Mouse (Mus musculus) myocyte (in vitro differentiated cells): ENCODE data around the gene Ptdss2. TPM values are rescaled to one million over a fixed set of nuclear protein-coding genes. Genes with fewer than 3 reads are reported as not detected.
A peak's percentile ranks its signal among the peaks of the same experiment; 100 is the strongest.

Experiments
- H3K27me3 ChIP-seq: one replicate; pipeline ENCODE4 v1.6.1; 2011; ENCODE audit not compliant: control insufficient read depth, insufficient read depth, insufficient read length
- H3K36me3 ChIP-seq: one replicate; pipeline ENCODE4 v1.6.1; 2011; ENCODE audit not compliant: control insufficient read depth, insufficient read depth
- H3K4me2 ChIP-seq: one replicate; pipeline ENCODE4 v1.6.1; 2011; ENCODE audit warnings: low read depth, control low read depth
- H3K4me3 ChIP-seq: one replicate; pipeline ENCODE4 v1.5.1; 2011; ENCODE audit warnings: mild to moderate bottlenecking, control low read depth, moderate library complexity
- H3K79me2 ChIP-seq: one replicate; pipeline ENCODE4 v1.6.1; 2011; ENCODE audit not compliant: control insufficient read depth, insufficient read depth
- H3ac ChIP-seq: one replicate; pipeline ENCODE4 v1.6.1; 2011; ENCODE audit not compliant: control insufficient read depth, insufficient read length
- CEBPB ChIP-seq: IDR thresholded peaks from 2 replicates; pipeline ENCODE4 v1.6.1; 2011; ENCODE audit warnings: mild to moderate bottlenecking, moderate library complexity; ENCODE audit not compliant: poor library complexity, insufficient read depth, severe bottlenecking
- E2F4 ChIP-seq: IDR thresholded peaks from one replicate; pipeline ENCODE4 v1.6.1; 2011; ENCODE audit warnings: mild to moderate bottlenecking, control low read depth, moderate library complexity; ENCODE audit not compliant: insufficient read depth
- MAX ChIP-seq: IDR thresholded peaks from one replicate; pipeline ENCODE4 v1.6.1; 2011; ENCODE audit warnings: low read depth, mild to moderate bottlenecking, control low read depth
- MYOD1 ChIP-seq, 3 experiments: IDR thresholded peaks; one replicate each; pipeline ENCODE4 v1.6.1; 2011; ENCODE audit warnings: control low read depth in 2 of 3, low read depth in 2 of 3, mild to moderate bottlenecking in 2 of 3, moderate library complexity in 1 of 3; ENCODE audit not compliant: insufficient read length in 2 of 3, control insufficient read depth in 1 of 3
- MYOG ChIP-seq, 3 experiments: IDR thresholded peaks; one replicate each; pipeline ENCODE4 v1.6.1; 2011; ENCODE audit warnings: control low read depth in 2 of 3, low read depth in 2 of 3, mild to moderate bottlenecking in 2 of 3; ENCODE audit not compliant: insufficient read length in 2 of 3, control insufficient read depth in 1 of 3, insufficient read depth in 1 of 3
- POLR2A ChIP-seq: IDR thresholded peaks from one replicate; pipeline ENCODE4 v1.6.1; 2011; ENCODE audit warnings: low read depth, mild to moderate bottlenecking, control low read depth, moderate library complexity; ENCODE audit not compliant: insufficient read length
- POLR2AphosphoS2 ChIP-seq: IDR thresholded peaks from one replicate; pipeline ENCODE4 v1.6.1; 2011; ENCODE audit warnings: low read depth, control low read depth; ENCODE audit not compliant: insufficient read length
- REST ChIP-seq: IDR thresholded peaks from one replicate; pipeline ENCODE4 v1.6.1; 2011; ENCODE audit warnings: mild to moderate bottlenecking, control low read depth, moderate library complexity; ENCODE audit not compliant: insufficient read depth, insufficient read length
- SRF ChIP-seq: IDR thresholded peaks from one replicate; pipeline ENCODE4 v1.6.1; 2011; ENCODE audit warnings: low read depth; ENCODE audit not compliant: control insufficient read depth, insufficient read length
- TCF12 ChIP-seq: IDR thresholded peaks from one replicate; pipeline ENCODE4 v1.6.1; 2011; ENCODE audit warnings: mild to moderate bottlenecking, control low read depth; ENCODE audit not compliant: poor library complexity, insufficient read depth, severe bottlenecking
- TCF3 ChIP-seq: IDR thresholded peaks from one replicate; pipeline ENCODE4 v1.6.1; 2011; ENCODE audit warnings: low read depth, control low read depth; ENCODE audit not compliant: insufficient read length
- USF1 ChIP-seq: IDR thresholded peaks from one replicate; pipeline ENCODE4 v1.6.1; 2011; ENCODE audit warnings: low read depth, mild to moderate bottlenecking, control low read depth, moderate library complexity
- polyA plus RNA-seq: library from polyadenylated mRNA; unstranded; fragments of >200 nt; fragmentation: generic; extraction: Trizol; gene quantifications from one replicate; pipeline ENCODE4 v1.2.1, GENCODE M21; 2012; ENCODE audit warnings: missing spikeins

The Ptdss2 gene
- polyA plus RNA-seq, 1 experiment = 28.0 TPM

GRCm38 (mm10) chr7:141194409-141194808, 72.2 kb downstream of the Ptdss2 start:
- peaks cover 18% of the 10 kb centered on the region for H3K36me3 ChIP-seq

GRCm38 (mm10) chr7:141194830-141195229, 72.6 kb downstream of the Ptdss2 start:
- TF ChIP-seq POLR2AphosphoS2 = peak; percentile 20
- no peak for TF ChIP-seq TCF12
- TF ChIP-seq E2F4 = peak; percentile 59
- no peak for TF ChIP-seq USF1
- TF ChIP-seq TCF3 = no peak
- TF ChIP-seq SRF = no peak
- no peak for TF ChIP-seq MAX
- peak; percentile 41 for TF ChIP-seq POLR2A
- TF ChIP-seq MYOD1 (IDR thresholded peaks at IDR 0.05; ENCODE audit: control insufficient read depth in 1 of 3, insufficient read length in 2 of 3, low read depth in 2 of 3) = no peak
- no peak for TF ChIP-seq CEBPB
- peaks cover 5% of the 10 kb centered on the region for H3K27me3 ChIP-seq

More at GRCm38 (mm10) chr7:141194409-141194808, 72.2 kb downstream of the Ptdss2 start:
- H3K4me3 ChIP-seq = peak overlapping the region; percentile 47
- H3ac ChIP-seq = peak overlapping the region; percentile 82
- peaks cover 4% of the 10 kb centered on the region for H3K27me3 ChIP-seq
- TF ChIP-seq REST (no peak), USF1 (no peak), E2F4 (no peak), POLR2A (no peak), SRF (no peak), CEBPB (no peak), MAX (no peak), TCF12 (no peak), MYOG (IDR thresholded peaks at IDR 0.05; ENCODE audit: control insufficient read depth in 1 of 3, insufficient read depth in 1 of 3, insufficient read length in 2 of 3, low read depth in 2 of 3) (no peak), TCF3 (no peak), POLR2AphosphoS2 (no peak), MYOD1 (IDR thresholded peaks at IDR 0.05; ENCODE audit: control insufficient read depth in 1 of 3, insufficient read length in 2 of 3, low read depth in 2 of 3) (no peak)
- peak overlapping the region; percentile 99 for H3K4me2 ChIP-seq
- peaks cover 9% of the 10 kb centered on the region for H3K79me2 ChIP-seq

GRCm38 (mm10) chr7:141195754-141196153, 73.6 kb downstream of the Ptdss2 start:
- Histone ChIP-seq H3ac (no peak overlapping the region), H3K79me2 (peaks cover 9% of the 10 kb centered on the region), H3K36me3 (peaks cover 12% of the 10 kb centered on the region), H3K4me3 (no peak overlapping the region), H3K27me3 (peaks cover 5% of the 10 kb centered on the region), H3K4me2 (no peak overlapping the region)
- TF ChIP-seq MAX (no peak), POLR2AphosphoS2 (no peak), POLR2A (no peak)

More at GRCm38 (mm10) chr7:141194830-141195229, 72.6 kb downstream of the Ptdss2 start:
- Histone ChIP-seq H3K79me2 (peaks cover 9% of the 10 kb centered on the region), H3ac (peak overlapping the region; percentile 82), H3K36me3 (peaks cover 18% of the 10 kb centered on the region), H3K4me2 (peak overlapping the region; percentile 99), H3K4me3 (peak overlapping the region; percentile 47)

GRCm38 (mm10) chr7:141196619-141197282, 74.6 kb downstream of the Ptdss2 start:
- Histone ChIP-seq H3K4me2 (no peak overlapping the region), H3K4me3 (no peak overlapping the region), H3K79me2 (peaks cover 9% of the 10 kb centered on the region), H3ac (no peak overlapping the region), H3K27me3 (peaks cover 5% of the 10 kb centered on the region), H3K36me3 (peaks cover 4% of the 10 kb centered on the region)
- TF ChIP-seq TCF3 = no peak
- TF ChIP-seq MYOG (IDR thresholded peaks at IDR 0.05; ENCODE audit: control insufficient read depth in 1 of 3, insufficient read depth in 1 of 3, insufficient read length in 2 of 3, low read depth in 2 of 3) = no peak
- no peak for TF ChIP-seq CEBPB
- no peak for TF ChIP-seq USF1
- no peak for TF ChIP-seq SRF
- no peak for TF ChIP-seq POLR2A
- no peak for TF ChIP-seq E2F4
- no peak for TF ChIP-seq REST
- TF ChIP-seq TCF12 = no peak
- TF ChIP-seq POLR2AphosphoS2 = no peak
- no peak for TF ChIP-seq MYOD1 (IDR thresholded peaks at IDR 0.05; ENCODE audit: control insufficient read depth in 1 of 3, insufficient read length in 2 of 3, low read depth in 2 of 3)
- no peak for TF ChIP-seq MAX
